Mouse (Mus musculus) G1E (cell line): ENCODE measurements around the gene Tbx2. TPM values are rescaled to one million over a fixed set of nuclear protein-coding genes. Genes with fewer than 3 reads are reported as not detected.

ENCODE experiments used
- ATAC-seq: 2 replicates; pipeline ENCODE4 v1.8.0; 2016; ENCODE audit warnings: mild to moderate bottlenecking; ENCODE audit not compliant: insufficient number of reproducible peaks, poor library complexity, low FRiP score, severe bottlenecking; ENCODE audit errors: extremely low read depth
- DNase-seq: peaks from one replicate; pipeline ENCODE4 v3.0.0; 2012; ENCODE audit warnings: low spot score
- H3K27me3 ChIP-seq: 2 replicates; pipeline ENCODE4 v1.6.1; 2012; ENCODE audit warnings: mild to moderate bottlenecking, low read length, inconsistent platforms; ENCODE audit not compliant: insufficient read depth
- H3K36me3 ChIP-seq: replicated peaks from 2 replicates; pipeline ENCODE3; 2012; ENCODE audit warnings: mild to moderate bottlenecking, inconsistent platforms
- H3K4me1 ChIP-seq: 2 replicates; pipeline ENCODE4 v1.6.1; 2012; ENCODE audit warnings: low read depth, low read length, inconsistent platforms, mixed read lengths; ENCODE audit not compliant: insufficient read depth
- H3K4me3 ChIP-seq: 2 replicates; pipeline ENCODE4 v1.5.1; 2012; ENCODE audit warnings: low read depth, mild to moderate bottlenecking, inconsistent platforms, low read length, moderate library complexity, mixed read lengths
- H3K9me3 ChIP-seq: replicated peaks from 2 replicates; pipeline ENCODE4 v1.6.1; 2012; ENCODE audit warnings: inconsistent platforms
- CTCF ChIP-seq: IDR thresholded peaks from 2 replicates; pipeline ENCODE4 v1.5.1; 2012; ENCODE audit warnings: low read depth, low read length, inconsistent platforms, mixed read lengths
- GATA1 ChIP-seq: IDR thresholded peaks from 2 replicates; pipeline ENCODE4 v1.6.1; 2012; ENCODE audit warnings: borderline replicate concordance, low read length, inconsistent platforms, mixed read lengths
- GATA2 ChIP-seq: IDR thresholded peaks from 2 replicates; pipeline ENCODE4 v1.6.1; 2012; ENCODE audit warnings: low read depth, low read length, inconsistent platforms, borderline replicate concordance
- POLR2AphosphoS5 ChIP-seq: IDR thresholded peaks from 2 replicates; pipeline ENCODE4 v1.6.1; 2012; ENCODE audit warnings: low read depth, low read length, inconsistent platforms; ENCODE audit not compliant: insufficient replicate concordance
- TAL1 ChIP-seq: conservative IDR thresholded peaks from 2 replicates; pipeline ENCODE4 v1.6.1; 2012; ENCODE audit warnings: low read depth, low read length, inconsistent platforms, mixed read lengths
- polyA plus RNA-seq: library from polyadenylated mRNA; stranded (reverse); fragments of >175 nt; gene quantifications from 2 replicates; pipeline ENCODE4 v1.2.3, GENCODE M21; 2012
- total RNA-seq, 2 experiments: library from RNA; stranded (forward) in 1 of 2; stranded (reverse) in 1 of 2; fragments of 200-1000 nt in 1 of 2; fragments of >200 nt in 1 of 2; fragmentation: Nextera tagmentation in 1 of 2; gene quantifications; 2 replicates each; pipeline ENCODE4 v1.2.3; 2014 to 2017

Gene Tbx2
- total and polyA plus RNA-seq, 3 experiments, result 0.24 to 0.53 TPM; not detected in 1

DNA sequence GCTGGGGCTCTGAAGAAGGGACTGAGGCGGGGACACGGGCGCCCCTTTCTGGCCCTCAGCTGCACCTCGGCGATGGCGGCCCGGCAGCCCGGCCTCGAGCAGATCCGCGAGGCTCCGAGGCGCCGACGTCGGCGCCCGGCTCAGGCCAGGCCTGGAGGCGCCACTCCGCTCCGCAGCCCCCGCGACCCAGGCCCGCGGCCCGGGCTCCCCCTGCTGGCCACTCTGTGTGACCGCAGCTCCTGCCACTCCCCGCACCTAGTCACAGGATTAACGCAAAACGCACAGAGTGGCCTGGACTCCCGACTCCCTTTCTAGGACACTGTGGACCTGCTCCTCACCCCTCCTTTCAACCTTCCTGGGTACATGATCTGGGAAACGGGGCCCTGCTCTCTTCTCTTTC is 9.6 kb downstream of the Tbx2 start:
- Histone ChIP-seq H3K36me3 (no peaks in the 10 kb centered on the region), H3K4me3 (no peak overlapping the region), H3K9me3 (peaks cover 26% of the 10 kb centered on the region), H3K4me1 (no peaks in the 10 kb centered on the region; the same call in 1 of the 2 replicates), H3K27me3 (peaks cover 50% of the 10 kb centered on the region; the same call in 1 of the 2 replicates)
- ATAC-seq (no peak), DNase-seq (no peak)
- TF ChIP-seq GATA1 (no peak), GATA2 (no peak), CTCF (no peak), POLR2AphosphoS5 (no peak), TAL1 (no peak)

DNA sequence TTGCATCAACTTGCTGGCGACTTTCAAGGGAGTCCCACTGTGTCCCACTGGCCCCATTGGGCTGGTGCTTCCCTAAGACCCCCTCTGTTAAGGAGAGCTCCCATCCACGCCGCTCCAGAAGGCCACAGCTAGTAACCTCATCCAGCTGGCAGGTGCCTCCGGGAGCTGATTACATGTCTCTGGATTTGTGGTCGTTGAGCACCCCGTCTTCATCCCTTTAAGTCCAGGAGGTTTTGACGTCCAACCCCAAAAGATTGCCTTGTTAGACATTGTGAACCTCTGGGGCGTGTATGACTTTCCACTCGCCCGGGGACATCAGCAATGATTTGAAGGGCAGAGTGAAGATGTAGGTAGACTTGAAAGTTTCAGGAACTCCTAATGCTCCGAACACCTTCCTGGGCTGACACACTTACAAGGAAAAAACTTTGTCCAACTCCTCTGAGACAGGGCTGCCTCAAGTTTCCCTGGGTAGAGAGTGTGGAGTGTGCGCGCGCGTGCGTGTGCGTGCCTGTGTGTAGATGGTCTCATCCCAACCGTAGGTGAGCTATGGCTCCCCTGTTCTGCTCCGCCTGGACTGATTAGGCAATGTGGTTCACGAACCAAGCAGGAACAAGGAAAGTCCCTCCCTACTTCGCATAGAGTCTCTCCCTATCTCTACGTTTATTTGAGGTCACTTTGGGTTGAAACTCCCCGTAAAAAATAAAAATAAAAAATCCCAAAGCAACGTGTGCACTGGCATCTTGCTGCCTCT is 10.4 kb downstream of the Tbx2 start:
- Histone ChIP-seq H3K4me3 (no peak overlapping the region), H3K4me1 (no peaks in the 10 kb centered on the region; the same call in 1 of the 2 replicates), H3K36me3 (no peaks in the 10 kb centered on the region), H3K27me3 (peaks cover 47% of the 10 kb centered on the region; the same call in 1 of the 2 replicates), H3K9me3 (peaks cover 20% of the 10 kb centered on the region)
- DNase-seq (no peak), ATAC-seq (no peak)
- no peak for TF ChIP-seq GATA1
- no peak for TF ChIP-seq POLR2AphosphoS5
- no peak for TF ChIP-seq TAL1
- no peak for TF ChIP-seq GATA2
- TF ChIP-seq CTCF, result no peak

- DNase-seq (no peak), ATAC-seq (no peak)
- Histone ChIP-seq H3K36me3 (no peaks in the 10 kb centered on the region), H3K4me3 (no peak overlapping the region), H3K4me1 (no peaks in the 10 kb centered on the region), H3K27me3 (peaks cover 46% of the 10 kb centered on the region; the same call in 1 of the 2 replicates), H3K9me3 (peaks cover 15% of the 10 kb centered on the region)
- no peak for TF ChIP-seq GATA1
- TF ChIP-seq POLR2AphosphoS5, result no peak
- no peak for TF ChIP-seq CTCF
- no peak for TF ChIP-seq TAL1
- no peak for TF ChIP-seq GATA2
Measured at GRCm38 (mm10) chr11:85843347-85843692, 11.0 kb downstream of the Tbx2 start.

GRCm38 (mm10) chr11:85844144-85844965 is 12.0 kb downstream of the Tbx2 start:
- H3K27me3 ChIP-seq, result peaks cover 51% of the 10 kb centered on the region; the same call in 1 of the 2 replicates
- no peaks in the 10 kb centered on the region for H3K4me1 ChIP-seq

GRCm38 (mm10) chr11:85844971-85845370 is 12.6 kb downstream of the Tbx2 start:
- Histone ChIP-seq H3K4me1 (no peaks in the 10 kb centered on the region), H3K27me3 (peaks cover 52% of the 10 kb centered on the region; the same call in 1 of the 2 replicates), H3K9me3 (peaks cover 14% of the 10 kb centered on the region), H3K4me3 (no peak overlapping the region), H3K36me3 (no peaks in the 10 kb centered on the region)
- ATAC-seq (no peak), DNase-seq (no peak)
- TF ChIP-seq TAL1 (no peak), CTCF (no peak), POLR2AphosphoS5 (no peak), GATA2 (no peak), GATA1 (no peak)

More at GRCm38 (mm10) chr11:85844144-85844965, 12.0 kb downstream of the Tbx2 start:
- H3K36me3 ChIP-seq, result no peaks in the 10 kb centered on the region
- no peak for ATAC-seq
- no peak for DNase-seq
- TF ChIP-seq GATA1 (no peak), TAL1 (no peak), GATA2 (no peak), CTCF (no peak), POLR2AphosphoS5 (no peak)
- H3K9me3 ChIP-seq, result peaks cover 14% of the 10 kb centered on the region
- no peak overlapping the region for H3K4me3 ChIP-seq

- no peak for DNase-seq
- H3K4me1 ChIP-seq, result no peaks in the 10 kb centered on the region
- TF ChIP-seq POLR2AphosphoS5 (no peak), GATA1 (no peak)
- H3K9me3 ChIP-seq, result peaks cover 6% of the 10 kb centered on the region
- ATAC-seq, result no peak
- no peak overlapping the region for H3K4me3 ChIP-seq
- H3K36me3 ChIP-seq, result no peaks in the 10 kb centered on the region
- peaks cover 46% of the 10 kb centered on the region for H3K27me3 ChIP-seq
Measured at GRCm38 (mm10) chr11:85845921-85846320, 13.6 kb downstream of the Tbx2 start.
